Mouse (Mus musculus) layer of hippocampus, adult 9-11 months (tissue): ENCODE measurements at regions not wholly inside any gene's neighbourhood (a gene's known extent, or its start where the extent isn't known, plus 50 kb on each side); places are given as distances from the start of the nearest gene placed in this dataset.

Experiments
- DNase-seq: peaks from one replicate; pipeline ENCODE4 v3.0.0; 2022

DNA sequence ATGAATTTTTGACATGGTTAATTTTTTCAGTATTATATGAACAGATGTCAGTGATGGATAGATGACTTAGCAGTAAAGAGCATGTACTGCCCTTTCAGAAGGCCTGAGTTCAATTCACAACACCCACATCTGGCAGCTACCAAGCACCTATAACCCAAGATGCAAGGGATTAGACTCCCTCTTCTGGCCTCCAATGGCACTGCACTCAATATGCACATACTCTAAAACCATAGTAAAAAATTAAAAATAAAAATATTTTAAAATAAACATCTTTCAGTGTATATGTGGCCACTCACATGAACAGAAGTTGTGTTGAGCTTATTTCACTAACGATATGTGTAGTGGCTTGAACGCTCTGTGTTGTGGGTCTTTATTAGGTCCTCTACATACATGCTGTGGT lies 152.4 kb downstream of the Hs3st3b1 start:
- no peak for DNase-seq

- DNase-seq = no peak
These were observed 146.7 kb downstream of the Hs3st3b1 start for GRCm38 (mm10) chr11:63775382-63775781.

DNA sequence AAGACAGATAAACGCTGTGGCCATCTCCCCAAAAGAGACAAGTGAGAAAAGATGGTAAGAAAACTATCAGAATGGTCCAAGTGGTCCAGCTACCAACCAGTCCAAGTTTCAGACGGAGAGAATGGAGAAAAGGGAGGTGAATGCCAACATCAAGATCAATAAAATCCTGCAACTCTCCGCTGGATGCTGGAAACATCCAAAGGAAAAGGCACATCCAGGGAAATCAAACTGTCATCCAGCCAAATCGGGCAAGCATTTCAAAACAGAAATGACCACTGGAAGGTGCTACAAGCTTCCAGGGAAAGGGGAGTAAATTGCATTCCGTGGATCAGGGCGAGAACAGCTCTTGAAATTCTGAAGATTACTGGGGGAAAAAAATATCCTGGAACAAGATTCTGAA lies 142.7 kb downstream of the Hs3st3b1 start:
- DNase-seq = no peak

DNA sequence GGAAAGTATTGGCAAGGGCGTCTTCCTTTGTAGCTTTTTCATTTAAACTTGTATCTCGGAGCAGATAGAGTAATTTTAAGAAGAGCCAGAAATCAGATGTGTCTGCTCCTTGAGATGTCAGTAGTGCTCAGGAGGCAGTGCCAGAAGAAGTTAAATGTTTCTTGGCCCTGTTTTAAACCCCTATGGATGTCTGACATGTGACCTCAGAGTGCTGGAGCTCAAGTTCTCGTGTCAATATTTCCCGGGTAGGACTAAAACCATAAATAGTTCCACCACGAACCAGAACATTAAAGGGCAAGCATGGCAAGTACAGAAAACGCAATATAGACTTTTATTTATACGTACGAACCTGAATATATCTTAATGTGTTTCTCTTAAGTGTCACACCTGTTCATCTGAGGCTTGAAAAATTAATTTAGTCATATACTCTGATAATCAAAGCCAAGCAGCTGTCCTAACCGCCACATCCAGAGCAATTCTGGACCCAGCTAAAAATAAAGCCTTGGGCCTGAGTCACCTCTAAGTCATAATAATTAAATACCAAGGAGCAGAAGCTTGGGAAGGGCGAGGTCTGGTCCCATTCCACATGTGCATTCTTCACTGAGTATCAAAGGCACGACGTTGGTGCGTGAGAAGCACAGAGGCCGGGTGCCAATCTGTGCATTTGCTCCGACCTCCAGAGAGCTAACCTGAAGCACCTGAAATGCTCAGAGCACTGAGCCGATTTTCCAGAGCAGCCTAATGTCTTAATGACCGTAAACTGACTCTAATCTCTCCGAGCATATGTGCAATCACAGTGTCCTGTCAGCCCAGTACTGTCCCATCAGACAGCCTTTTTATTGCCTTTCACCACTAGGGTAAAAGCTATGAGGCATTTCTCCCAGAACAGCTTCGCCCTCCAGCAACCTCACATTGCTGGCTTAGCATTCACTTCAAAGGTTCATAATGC lies 139.8 kb downstream of the Hs3st3b1 start:
- no peak for DNase-seq

DNA sequence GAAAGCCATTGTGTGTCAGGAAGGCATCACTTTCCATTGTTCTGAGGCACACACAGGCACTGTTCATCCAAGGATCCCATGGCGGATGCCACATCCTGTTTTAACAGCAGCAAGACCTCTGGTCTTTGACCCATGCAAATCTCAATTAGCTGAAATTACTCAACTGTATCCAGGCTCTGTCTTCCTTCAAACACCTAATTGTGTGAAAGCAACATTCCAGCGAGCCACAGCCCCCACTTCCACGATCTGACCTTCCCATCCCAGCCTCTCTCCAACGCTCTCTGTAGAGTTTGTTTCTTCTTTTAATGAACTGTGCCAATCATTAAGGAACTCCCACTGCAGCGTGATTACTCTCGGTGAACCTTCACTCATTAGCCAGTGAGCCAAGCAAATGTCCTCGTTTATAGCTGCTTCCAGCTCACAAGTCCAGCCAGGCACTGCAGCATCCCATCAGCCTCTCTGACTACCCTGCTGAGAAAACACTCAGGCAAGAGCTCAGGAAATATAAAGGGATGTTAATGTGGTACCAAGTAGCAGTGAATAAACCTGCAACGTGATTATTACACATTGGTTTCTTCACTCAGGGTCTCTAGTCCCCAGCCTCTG lies 136.7 kb downstream of the Hs3st3b1 start:
- DNase-seq = no peak

- no peak for DNase-seq
These were observed 136.1 kb downstream of the Hs3st3b1 start for GRCm38 (mm10) chr11:63785965-63786364.

GRCm38 (mm10) chr11:63789473-63790120 lies 132.5 kb downstream of the Hs3st3b1 start:
- DNase-seq = no peak

DNA sequence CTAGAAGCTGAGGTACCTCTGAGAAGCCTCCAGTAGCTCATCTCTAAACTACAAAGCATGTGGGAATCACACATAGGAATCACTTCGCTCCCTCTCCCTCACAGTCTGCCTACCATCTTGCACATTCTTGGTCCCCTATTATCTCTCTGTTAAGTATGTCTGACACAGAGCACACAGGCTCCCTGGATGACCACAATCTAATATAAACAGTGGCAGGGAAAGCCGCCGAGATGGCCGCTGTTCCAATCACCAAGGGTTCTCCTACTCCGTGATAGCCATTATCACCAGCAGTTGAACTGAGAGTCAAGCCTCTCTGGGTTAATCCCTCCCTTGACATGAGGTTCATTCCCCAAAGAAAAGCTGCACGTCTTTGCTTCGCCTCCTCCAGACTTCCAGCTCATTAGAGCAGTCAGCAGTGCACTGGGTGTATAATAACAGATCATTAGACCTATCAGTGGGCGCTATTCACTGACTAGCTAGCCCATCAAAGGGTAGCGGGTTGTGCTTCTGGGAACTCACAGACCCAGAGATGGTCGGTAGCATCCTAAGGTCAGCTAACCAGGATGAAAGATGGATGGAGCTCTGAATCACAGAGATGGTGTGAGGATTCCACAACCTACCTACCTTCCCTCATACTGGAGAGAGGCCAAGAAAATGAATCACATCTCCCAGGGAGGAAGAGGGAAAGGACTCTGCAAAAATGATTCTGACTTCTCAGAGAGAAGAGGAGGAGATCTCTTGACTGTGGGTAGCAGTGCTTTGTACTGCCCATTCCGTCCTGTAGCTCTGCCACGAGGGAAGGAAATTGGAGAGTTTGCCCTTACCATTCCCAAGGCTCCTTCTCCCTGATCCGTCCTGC lies 130.9 kb downstream of the Hs3st3b1 start:
- no peak for DNase-seq

DNA sequence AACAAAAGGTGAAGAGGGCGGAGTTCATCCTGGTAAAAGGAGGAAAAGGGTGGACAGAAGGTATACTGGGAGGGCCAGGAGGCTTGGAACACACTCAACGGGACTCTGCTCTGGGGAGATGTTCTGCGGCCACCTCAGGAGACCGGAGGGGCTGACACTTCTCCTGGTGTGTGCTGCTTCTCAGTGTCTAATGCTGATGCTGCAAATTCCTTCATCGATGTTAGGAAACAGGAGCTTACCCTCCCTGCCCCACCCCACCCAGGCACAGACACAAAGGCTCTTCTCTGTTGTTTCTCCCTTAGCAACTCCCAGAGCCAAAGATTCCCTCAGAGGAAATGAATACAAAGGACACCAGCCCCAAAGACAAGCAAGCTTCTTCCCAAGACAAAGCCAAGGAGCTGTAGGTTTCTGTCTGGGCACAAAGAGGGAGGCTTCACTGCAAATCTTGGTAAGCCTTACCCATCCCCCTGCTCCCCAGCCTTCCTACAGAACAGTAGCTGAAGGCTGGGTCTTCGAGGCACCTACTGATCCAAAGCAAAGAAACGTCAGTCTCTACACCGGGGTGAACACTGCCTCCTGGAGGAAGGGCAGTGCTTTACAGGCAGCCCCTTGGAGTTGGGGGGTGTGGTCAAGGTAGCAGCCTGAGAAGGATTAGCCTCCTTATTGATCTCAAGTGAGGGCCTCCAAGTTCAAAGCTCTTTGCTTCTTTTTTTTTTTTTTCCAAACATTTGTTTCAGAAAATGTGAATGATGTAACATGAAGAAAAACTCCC lies 128.2 kb downstream of the Hs3st3b1 start:
- DNase-seq = no peak

- no peak for DNase-seq
These were observed 109.9 kb downstream of the Hs3st3b1 start for GRCm38 (mm10) chr11:63812146-63812545.

GRCm38 (mm10) chr11:63822847-63823246 lies 99.2 kb downstream of the Hs3st3b1 start:
- no peak for DNase-seq

DNA sequence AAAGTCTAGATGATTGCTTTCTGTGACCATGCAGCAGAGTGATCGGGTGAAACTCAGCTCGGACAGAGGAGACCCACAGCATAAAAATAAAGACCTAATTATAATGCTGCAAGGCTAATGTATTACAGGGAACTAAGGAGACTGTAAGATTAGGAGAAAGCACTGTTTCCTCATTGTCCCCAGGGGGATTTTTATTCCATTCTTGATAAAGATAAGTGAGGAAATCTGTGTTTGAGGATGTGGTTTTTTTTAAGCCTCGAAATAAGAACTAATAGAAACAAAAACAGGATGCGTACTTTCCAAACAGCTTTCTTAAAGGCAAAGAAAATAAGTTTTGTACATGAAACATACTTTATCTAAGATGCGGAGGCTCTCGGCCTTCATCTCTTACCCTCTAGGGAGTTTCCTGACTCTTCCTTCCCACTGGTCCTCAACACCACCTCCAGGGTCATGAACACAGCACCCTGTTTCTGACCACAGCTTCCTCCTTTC lies 94.8 kb downstream of the Hs3st3b1 start:
- no peak for DNase-seq

DNA sequence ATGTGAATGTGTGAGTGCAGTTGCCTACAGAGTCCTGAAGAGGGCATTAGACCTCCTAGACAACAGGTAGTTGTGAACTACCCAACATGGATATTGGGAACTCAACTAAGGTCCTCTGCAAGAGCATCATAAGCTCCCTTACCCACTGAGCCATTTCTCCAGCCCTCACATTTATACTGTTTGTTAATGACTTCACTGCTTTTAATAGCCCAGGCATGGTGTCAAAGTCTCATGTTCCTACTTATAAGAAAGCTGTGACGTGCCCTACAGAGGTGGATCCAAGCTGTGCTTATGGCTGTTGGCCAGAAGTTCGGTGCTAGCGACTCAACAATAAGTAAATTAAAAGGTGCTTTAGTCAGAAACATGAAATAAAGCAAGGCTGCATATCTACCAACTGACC lies 88.6 kb downstream of the Hs3st3b1 start:
- no peak for DNase-seq

- DNase-seq = no peak
These were observed 88.0 kb downstream of the Hs3st3b1 start for GRCm38 (mm10) chr11:63834140-63834539.

GRCm38 (mm10) chr11:63834631-63835030 lies 87.5 kb downstream of the Hs3st3b1 start:
- DNase-seq = no peak
